Mouse (Mus musculus) forebrain, embryonic 16.5 days (tissue): Measurements from ENCODE around the gene Usp6nl. TPM values are rescaled to one million over a fixed set of nuclear protein-coding genes. Genes with fewer than 3 reads are reported as not detected.

ENCODE experiments used
- ATAC-seq: fragments of 200-750 bp; cut with Nextera tagmentation; 2 replicates; pipeline ENCODE4 v1.8.0; 2017; ENCODE audit warnings: mild to moderate bottlenecking, moderate library complexity
- H3K27ac ChIP-seq: fragments of 300-500 bp; sonication (generic); 2 replicates; pipeline ENCODE4 v1.5.1; 2014; ENCODE audit warnings: low read length, control low read depth
- H3K27me3 ChIP-seq: fragments of 300-500 bp; sonication (generic); replicated peaks from 2 replicates; pipeline ENCODE4 v1.6.1; 2014; ENCODE audit warnings: low read length; ENCODE audit not compliant: control insufficient read depth, insufficient read depth
- H3K36me3 ChIP-seq: fragments of 300-500 bp; sonication (generic); 2 replicates; pipeline ENCODE4 v1.6.1; 2014; ENCODE audit not compliant: control insufficient read depth, insufficient read depth
- H3K4me1 ChIP-seq: fragments of 300-500 bp; sonication (generic); replicated peaks from 2 replicates; pipeline ENCODE4 v1.6.1; 2014; ENCODE audit warnings: low read length; ENCODE audit not compliant: control insufficient read depth, insufficient read depth
- H3K4me2 ChIP-seq: fragments of 300-500 bp; sonication (generic); 2 replicates; pipeline ENCODE4 v1.6.1; 2014; ENCODE audit warnings: mild to moderate bottlenecking, low read length, control low read depth
- H3K4me3 ChIP-seq: fragments of 300-500 bp; sonication (generic); replicated peaks from 2 replicates; pipeline ENCODE4 v1.5.1; 2014; ENCODE audit warnings: mild to moderate bottlenecking, low read length, control low read depth
- H3K9ac ChIP-seq: fragments of 300-500 bp; sonication (generic); replicated peaks from 2 replicates; pipeline ENCODE4 v1.6.1; 2014; ENCODE audit warnings: low read depth, low read length, control low read depth
- H3K9me3 ChIP-seq: fragments of 300-500 bp; sonication (generic); 2 replicates; pipeline ENCODE4 v1.6.1; 2016; ENCODE audit warnings: low read length; ENCODE audit not compliant: control insufficient read depth
- WGBS: fragments of 180-500 bp; shearing (Covaris S2); extraction: QIAGEN DNeasy Blood & Tissue Kit; methylation state at CpG from one replicate; pipeline ENCODE4 v1.1.7; 2014; 5-methylcytosine and 5-hydroxymethylcytosine counted together
- polyA plus RNA-seq: library from polyadenylated mRNA; unstranded; fragments of >200 nt; fragmentation: Nextera tagmentation; extraction: Ambion mirVana; gene quantifications from 2 replicates; pipeline ENCODE4 v1.2.1, GENCODE M21; 2015

Usp6nl gene
- polyA plus RNA-seq, 1 experiment from 2014 or later = 7.8 TPM

GRCm38 (mm10) chr2:6467318-6467717, 144.9 kb downstream of the Usp6nl start:
- Histone ChIP-seq H3K9me3 (no peaks in the 10 kb centered on the region; the same call in 1 of the 2 replicates), H3K27me3 (no peaks in the 10 kb centered on the region), H3K36me3 (no peaks in the 10 kb centered on the region), H3K4me3 (no peak overlapping the region), H3K27ac (no peak overlapping the region), H3K9ac (no peak overlapping the region), H3K4me2 (no peak overlapping the region), H3K4me1 (peaks cover 19% of the 10 kb centered on the region)
- ATAC-seq = no peak
- WGBS = 94% methylated on average over 3 of the region's 3 CpGs

- 42% methylated on average over 9 of the region's 9 CpGs for WGBS
Observed at GRCm38 (mm10) chr2:6469164-6469563, 146.7 kb downstream of the Usp6nl start.

GRCm38 (mm10) chr2:6471110-6471611, 148.7 kb downstream of the Usp6nl start:
- 52% methylated on average over 4 of the region's 4 CpGs for WGBS
- H3K4me3 ChIP-seq = no peak overlapping the region
- H3K9ac ChIP-seq = no peak overlapping the region
- no peaks in the 10 kb centered on the region for H3K27me3 ChIP-seq
- no peaks in the 10 kb centered on the region for H3K9me3 ChIP-seq
- H3K4me2 ChIP-seq = no peak overlapping the region
- H3K27ac ChIP-seq = no peak overlapping the region
- peak; percentile 29; the same call in 1 of the 2 replicates for ATAC-seq
- no peaks in the 10 kb centered on the region for H3K36me3 ChIP-seq
- H3K4me1 ChIP-seq = peaks cover 9% of the 10 kb centered on the region

More at GRCm38 (mm10) chr2:6469164-6469563, 146.7 kb downstream of the Usp6nl start:
- Histone ChIP-seq H3K4me1 (peaks cover 15% of the 10 kb centered on the region), H3K36me3 (no peaks in the 10 kb centered on the region), H3K27me3 (no peaks in the 10 kb centered on the region), H3K27ac (no peak overlapping the region), H3K4me2 (no peak overlapping the region), H3K4me3 (no peak overlapping the region), H3K9me3 (no peaks in the 10 kb centered on the region), H3K9ac (no peak overlapping the region)
- ATAC-seq = no peak

- WGBS = 77% methylated on average over 5 of the region's 5 CpGs
- Histone ChIP-seq H3K4me1 (peaks cover 10% of the 10 kb centered on the region), H3K27ac (no peak overlapping the region), H3K9me3 (no peaks in the 10 kb centered on the region), H3K36me3 (no peaks in the 10 kb centered on the region), H3K4me3 (no peak overlapping the region), H3K9ac (no peak overlapping the region), H3K4me2 (no peak overlapping the region), H3K27me3 (no peaks in the 10 kb centered on the region)
- ATAC-seq = no peak
Observed at GRCm38 (mm10) chr2:6473829-6474228, 151.4 kb downstream of the Usp6nl start.

GRCm38 (mm10) chr2:6477884-6478283, 155.4 kb downstream of the Usp6nl start:
- Histone ChIP-seq H3K4me2 (no peak overlapping the region), H3K9ac (no peak overlapping the region), H3K27ac (no peak overlapping the region), H3K27me3 (no peaks in the 10 kb centered on the region), H3K4me1 (peaks cover 10% of the 10 kb centered on the region), H3K4me3 (no peak overlapping the region), H3K36me3 (no peaks in the 10 kb centered on the region), H3K9me3 (no peaks in the 10 kb centered on the region)
- WGBS = 95% methylated on average over 4 of the region's 4 CpGs
- ATAC-seq = no peak

GRCm38 (mm10) chr2:6478361-6478965, 156.0 kb downstream of the Usp6nl start:
- H3K9ac ChIP-seq = no peak overlapping the region
- no peak overlapping the region for H3K27ac ChIP-seq
- peaks cover 15% of the 10 kb centered on the region for H3K4me1 ChIP-seq
- ATAC-seq = peak; percentile 27
- H3K4me3 ChIP-seq = no peak overlapping the region
- 42% methylated on average over 16 of the region's 16 CpGs for WGBS
- no peak overlapping the region for H3K4me2 ChIP-seq
- no peaks in the 10 kb centered on the region for H3K9me3 ChIP-seq
- no peaks in the 10 kb centered on the region for H3K36me3 ChIP-seq
- no peaks in the 10 kb centered on the region for H3K27me3 ChIP-seq

- Histone ChIP-seq H3K4me3 (no peak overlapping the region), H3K27me3 (no peaks in the 10 kb centered on the region), H3K27ac (no peak overlapping the region), H3K9ac (no peak overlapping the region), H3K9me3 (no peaks in the 10 kb centered on the region), H3K4me2 (no peak overlapping the region), H3K4me1 (peaks cover 21% of the 10 kb centered on the region), H3K36me3 (no peaks in the 10 kb centered on the region)
- peak; percentile 58 for ATAC-seq
- 26% methylated on average over 13 of the region's 13 CpGs for WGBS
Observed at GRCm38 (mm10) chr2:6478966-6479391, 156.5 kb downstream of the Usp6nl start.

GRCm38 (mm10) chr2:6479620-6480019, 157.2 kb downstream of the Usp6nl start:
- no peaks in the 10 kb centered on the region for H3K9me3 ChIP-seq
- no peak overlapping the region for H3K4me3 ChIP-seq
- no peak for ATAC-seq
- H3K4me2 ChIP-seq = no peak overlapping the region
- H3K27ac ChIP-seq = no peak overlapping the region
- H3K4me1 ChIP-seq = peaks cover 22% of the 10 kb centered on the region
- WGBS = 80% methylated on average over 5 of the region's 5 CpGs
- no peaks in the 10 kb centered on the region for H3K36me3 ChIP-seq
- no peak overlapping the region for H3K9ac ChIP-seq
- H3K27me3 ChIP-seq = no peaks in the 10 kb centered on the region

GRCm38 (mm10) chr2:6481966-6482365, 159.5 kb downstream of the Usp6nl start:
- Histone ChIP-seq H3K4me1 (peaks cover 22% of the 10 kb centered on the region), H3K4me2 (no peak overlapping the region), H3K27ac (no peak overlapping the region), H3K4me3 (no peak overlapping the region), H3K36me3 (no peaks in the 10 kb centered on the region), H3K27me3 (no peaks in the 10 kb centered on the region), H3K9ac (no peak overlapping the region), H3K9me3 (no peaks in the 10 kb centered on the region)
- WGBS = 94% methylated on average over 8 of the region's 8 CpGs
- no peak for ATAC-seq
